Mouse (Mus musculus) skeletal muscle tissue, adult 2 months (tissue): ENCODE measurements around the gene Scamp5.

Source experiments
- DNase-seq: peaks from one replicate; pipeline ENCODE4 v3.0.0-alpha.2; 2012; ENCODE audit warnings: low read depth, low spot score

Scamp5 gene

GRCm38 (mm10) chr9:57419521-57420267 is 48.2 kb downstream of the Scamp5 start:
- no peak for DNase-seq

GRCm38 (mm10) chr9:57417341-57417740 is 50.5 kb downstream of the Scamp5 start:
- no peak for DNase-seq

GRCm38 (mm10) chr9:57407120-57407905 is 60.5 kb downstream of the Scamp5 start:
- no peak for DNase-seq

GRCm38 (mm10) chr9:57406395-57406794 is 61.5 kb downstream of the Scamp5 start:
- DNase-seq, result no peak

- no peak for DNase-seq
These were observed 63.8 kb downstream of the Scamp5 start for GRCm38 (mm10) chr9:57404036-57404435.

- DNase-seq, result no peak
These were observed 65.3 kb downstream of the Scamp5 start for GRCm38 (mm10) chr9:57402318-57403251.

GRCm38 (mm10) chr9:57398773-57399172 is 69.1 kb downstream of the Scamp5 start:
- DNase-seq, result no peak

GRCm38 (mm10) chr9:57392892-57393291 is 75.0 kb downstream of the Scamp5 start:
- no peak for DNase-seq
